Mouse (Mus musculus) urinary bladder, adult 18-20 months (tissue): ENCODE data around the gene Gas6.

Experiments used
- DNase-seq, 2 experiments: peaks; one replicate each; pipeline ENCODE4 v3.0.0; 2022; ENCODE audit warnings: low spot score in 2 of 2, mixed read lengths in 2 of 2

The Gas6 gene

GRCm38 (mm10) chr8:13461085-13461765 lies 33.1 kb downstream of the Gas6 start:
- no peak for DNase-seq

GRCm38 (mm10) chr8:13459431-13459830 lies 34.9 kb downstream of the Gas6 start:
- DNase-seq, result no peak

- peak; percentile 32 to 55 for DNase-seq
Observed at GRCm38 (mm10) chr8:13455295-13455694, 39.0 kb downstream of the Gas6 start.

- no peak for DNase-seq
Observed at GRCm38 (mm10) chr8:13454341-13455113, 39.8 kb downstream of the Gas6 start.

DNA sequence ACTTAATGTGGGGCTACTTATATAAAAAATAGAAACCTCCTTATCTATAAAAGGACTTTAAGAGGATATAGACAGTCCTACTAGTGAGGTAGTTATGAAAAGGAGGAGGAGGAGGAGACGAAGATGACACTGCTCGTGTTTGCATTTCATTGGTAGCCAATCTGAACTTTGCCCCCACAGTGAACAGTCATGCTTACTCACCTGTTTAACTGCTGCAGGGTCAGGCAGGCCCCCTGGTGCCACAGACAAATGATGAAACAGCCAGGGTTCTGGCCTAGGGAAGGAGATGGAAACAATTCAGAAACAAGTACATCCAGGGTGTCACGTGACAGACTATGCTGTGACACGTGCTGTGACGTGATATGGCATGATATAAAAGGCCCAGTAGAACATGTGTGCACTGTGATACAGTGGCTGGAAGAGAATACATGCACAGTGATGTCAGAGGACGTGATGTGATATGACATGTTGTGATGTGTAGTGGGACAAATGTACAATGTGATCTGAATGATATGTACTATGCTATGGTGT lies 42.5 kb downstream of the Gas6 start:
- DNase-seq, result no peak

DNA sequence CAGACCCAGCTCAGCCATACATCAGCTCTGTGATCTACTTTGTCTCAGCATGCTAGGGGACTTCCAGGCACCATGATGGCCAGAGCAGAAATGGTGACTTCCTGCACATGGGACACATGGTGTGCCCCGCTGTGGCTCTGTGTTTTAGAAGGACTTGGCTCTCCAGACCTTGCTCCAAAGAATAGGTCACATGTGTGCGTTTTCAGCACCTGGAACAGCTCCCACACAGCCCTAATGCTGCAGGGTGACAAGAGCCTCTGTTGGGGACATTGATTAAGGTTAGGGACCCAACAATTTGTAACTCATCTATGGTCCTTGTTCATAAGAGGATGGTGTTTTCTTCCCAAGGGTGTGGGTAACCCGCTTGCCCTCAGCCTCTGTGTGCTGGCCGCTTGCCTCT lies 46.1 kb downstream of the Gas6 start:
- no peak for DNase-seq

GRCm38 (mm10) chr8:13446456-13446855 lies 47.8 kb downstream of the Gas6 start:
- DNase-seq, result no peak

- no peak for DNase-seq
Observed at GRCm38 (mm10) chr8:13442152-13442551, 52.1 kb downstream of the Gas6 start.

- no peak for DNase-seq
Observed at GRCm38 (mm10) chr8:13437531-13437930, 56.8 kb downstream of the Gas6 start.

DNA sequence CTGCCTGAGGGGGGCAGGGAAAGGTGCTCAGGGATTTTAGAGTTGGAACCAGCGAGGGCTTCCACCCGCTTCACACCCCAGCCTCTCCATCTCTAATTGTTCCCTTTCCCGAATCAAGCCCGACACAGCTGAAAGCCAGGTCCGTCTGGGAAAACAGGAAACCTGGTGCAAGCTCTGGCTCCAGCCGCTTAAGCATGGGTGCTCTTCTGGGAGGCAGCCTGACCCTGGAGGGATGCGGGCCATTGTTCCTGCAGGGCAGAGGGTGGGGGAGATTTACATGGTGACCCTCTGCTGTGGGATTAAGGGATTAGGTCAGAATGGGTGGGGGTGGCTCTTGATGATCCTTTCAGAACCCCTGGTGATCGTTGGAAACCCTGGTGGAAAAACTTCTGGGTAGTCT lies 58.2 kb downstream of the Gas6 start:
- no peak for DNase-seq

DNA sequence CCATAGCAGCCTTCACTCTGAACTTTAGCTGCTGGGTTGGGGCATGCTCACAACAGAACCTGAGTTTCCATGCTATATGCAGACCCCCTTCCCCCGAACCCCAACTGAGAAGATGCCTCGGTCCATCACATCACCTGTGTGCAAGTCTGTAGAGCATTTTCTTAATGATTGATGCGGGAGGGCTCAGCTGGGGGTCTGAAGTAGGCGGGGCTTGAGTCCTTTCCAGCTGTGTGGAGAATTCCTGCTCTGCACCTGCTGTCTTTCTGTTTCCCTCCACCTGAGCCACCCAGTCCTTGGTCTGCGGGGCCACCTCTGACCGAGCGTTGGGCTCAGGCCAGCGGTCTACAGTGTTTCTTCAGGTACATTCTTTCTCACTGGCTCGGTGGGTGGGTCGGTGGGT lies 59.4 kb downstream of the Gas6 start, which contains the start of gene Tmem255b:
TSS of gene Tmem255b (plus strand) at position 301 of the 400 bp plus-strand sequence.
- DNase-seq, result no peak

GRCm38 (mm10) chr8:13433130-13433529 lies 61.2 kb downstream of the Gas6 start:
- no peak for DNase-seq

DNA sequence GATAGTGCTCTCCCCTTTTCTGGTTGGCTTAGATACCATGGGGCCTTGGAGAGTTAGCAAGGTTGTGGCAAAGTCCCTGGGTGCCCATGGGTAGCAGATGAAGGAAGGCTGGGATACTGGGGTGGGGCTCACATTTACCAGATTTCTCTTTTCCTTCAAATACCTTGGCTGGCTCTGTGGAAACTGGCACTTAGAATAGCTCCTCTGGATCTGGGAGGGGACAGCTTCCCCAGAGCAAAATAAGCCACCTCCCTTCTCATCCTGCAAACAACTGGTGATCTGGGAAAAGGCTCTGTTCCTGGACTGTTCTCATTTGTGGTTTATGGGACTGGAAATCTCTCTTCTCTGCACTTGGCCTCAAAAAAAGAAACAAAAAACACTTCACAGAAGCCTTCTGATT lies 63.4 kb downstream of the Gas6 start:
- no peak for DNase-seq

- no peak for DNase-seq
Observed at GRCm38 (mm10) chr8:13430412-13430811, 63.9 kb downstream of the Gas6 start.

DNA sequence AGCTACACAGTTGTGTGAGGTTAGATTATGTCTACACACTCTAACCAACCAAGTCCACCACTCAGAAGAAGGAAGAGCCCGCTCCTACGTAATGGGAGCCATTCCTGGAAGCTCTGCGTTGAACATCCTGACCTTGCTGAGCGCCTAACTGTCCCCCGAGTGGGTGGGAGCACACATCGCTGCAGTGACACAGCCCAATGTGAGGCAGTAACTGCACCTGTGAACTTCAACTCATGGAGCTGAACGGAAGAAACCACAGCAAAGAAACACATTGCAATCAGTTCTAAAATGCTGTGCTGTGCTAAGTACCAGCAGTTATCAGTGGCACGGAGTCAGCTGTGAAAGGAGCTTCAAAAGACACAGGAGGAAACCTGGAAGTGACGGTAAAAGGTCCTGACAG lies 66.1 kb downstream of the Gas6 start:
- no peak for DNase-seq

DNA sequence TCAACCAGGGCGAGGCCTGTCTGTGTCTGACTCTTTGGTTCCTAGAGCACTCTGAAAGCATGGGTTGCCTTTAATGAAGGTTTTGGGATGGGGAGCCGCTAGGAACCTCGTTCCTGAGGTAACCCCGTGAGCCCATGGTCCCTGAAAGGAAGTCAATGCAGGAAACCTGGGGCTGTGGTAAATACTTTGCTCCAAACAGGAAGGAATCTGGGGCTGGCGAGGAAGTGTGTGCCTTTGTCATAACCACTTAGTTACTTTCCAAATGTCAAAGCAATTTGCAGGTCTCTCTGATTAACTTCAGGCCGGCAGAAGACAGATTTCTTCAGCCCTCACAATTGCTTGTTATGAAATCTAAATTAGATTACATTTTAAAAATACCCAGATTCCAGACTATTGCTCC lies 66.9 kb downstream of the Gas6 start:
- DNase-seq, result no peak

GRCm38 (mm10) chr8:13420970-13421369 lies 73.3 kb downstream of the Gas6 start:
- DNase-seq, result no peak

DNA sequence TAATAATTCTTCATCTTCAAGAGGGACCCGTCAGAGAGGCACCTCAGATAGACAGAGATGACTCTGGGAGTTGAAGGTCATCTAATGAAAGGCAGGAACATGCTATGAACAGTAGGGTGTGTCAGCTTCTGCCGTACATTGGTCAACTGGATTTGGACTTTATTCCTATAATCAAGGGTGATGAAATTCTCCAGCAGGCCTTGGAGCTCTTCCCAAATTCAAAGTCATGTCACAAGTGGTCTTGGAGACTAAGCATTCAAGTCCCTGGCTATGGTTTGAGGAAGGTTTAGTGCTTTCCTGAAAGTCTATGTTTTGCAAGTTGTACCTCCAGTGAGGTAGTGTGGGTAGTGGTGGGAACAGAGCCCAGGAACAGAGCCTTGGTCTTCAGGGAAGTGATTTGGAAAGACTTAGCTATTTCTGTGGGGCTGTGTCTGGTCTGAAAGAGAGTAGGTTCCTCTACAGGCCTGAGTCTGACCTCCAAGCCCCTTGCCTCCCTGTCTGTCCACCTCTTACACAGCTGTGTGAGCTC lies 75.1 kb downstream of the Gas6 start:
- no peak for DNase-seq

DNA sequence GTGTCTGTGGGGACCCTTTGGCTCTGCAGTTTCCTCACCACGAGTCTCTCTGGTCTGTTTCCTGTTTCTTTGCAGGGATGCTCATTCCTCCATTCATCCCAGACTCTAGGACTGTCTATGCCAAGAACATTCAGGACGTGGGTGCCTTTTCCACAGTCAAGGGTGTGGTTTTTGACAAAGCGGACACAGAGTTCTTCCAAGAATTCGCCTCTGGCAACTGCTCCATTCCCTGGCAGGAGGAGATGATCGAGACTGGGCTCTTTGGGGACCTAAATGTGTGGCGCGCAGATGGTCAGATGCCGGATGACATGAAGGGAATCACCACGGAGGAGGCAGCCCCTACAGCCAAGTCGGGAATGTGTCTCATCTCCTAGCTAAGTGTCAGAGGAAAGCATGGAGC lies 78.4 kb downstream of the Gas6 start:
- no peak for DNase-seq
